Mouse (Mus musculus) skeletal muscle tissue, adult 2 months (tissue): ENCODE results near the gene Mad1l1.

Source experiments
- DNase-seq: peaks from one replicate; pipeline ENCODE4 v3.0.0-alpha.2; 2012; ENCODE audit warnings: low read depth, low spot score

Gene Mad1l1

DNA sequence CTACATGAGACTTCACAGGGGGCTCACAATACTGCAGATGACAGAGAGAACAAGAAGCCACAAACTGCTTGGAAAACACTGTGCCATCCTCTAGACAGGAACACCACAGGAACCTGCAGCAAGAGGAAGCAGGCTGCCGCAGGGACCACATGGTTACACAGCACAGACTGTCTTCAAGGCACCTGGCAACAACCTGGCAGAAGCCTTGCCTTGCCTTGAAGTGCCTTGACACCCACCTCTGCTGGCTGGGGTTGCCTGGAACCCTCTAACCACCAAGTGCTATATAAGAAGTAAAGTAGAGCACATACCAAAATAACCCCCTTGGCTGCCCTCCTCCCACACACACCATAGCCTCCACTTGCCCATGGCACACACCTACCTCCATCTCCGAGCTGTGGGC lies 177.8 kb downstream of the Mad1l1 start:
- no peak for DNase-seq

GRCm38 (mm10) chr5:140141336-140141735 lies 180.0 kb downstream of the Mad1l1 start:
- no peak for DNase-seq

- DNase-seq, result no peak
These were observed 181.1 kb downstream of the Mad1l1 start for GRCm38 (mm10) chr5:140140214-140140613.

DNA sequence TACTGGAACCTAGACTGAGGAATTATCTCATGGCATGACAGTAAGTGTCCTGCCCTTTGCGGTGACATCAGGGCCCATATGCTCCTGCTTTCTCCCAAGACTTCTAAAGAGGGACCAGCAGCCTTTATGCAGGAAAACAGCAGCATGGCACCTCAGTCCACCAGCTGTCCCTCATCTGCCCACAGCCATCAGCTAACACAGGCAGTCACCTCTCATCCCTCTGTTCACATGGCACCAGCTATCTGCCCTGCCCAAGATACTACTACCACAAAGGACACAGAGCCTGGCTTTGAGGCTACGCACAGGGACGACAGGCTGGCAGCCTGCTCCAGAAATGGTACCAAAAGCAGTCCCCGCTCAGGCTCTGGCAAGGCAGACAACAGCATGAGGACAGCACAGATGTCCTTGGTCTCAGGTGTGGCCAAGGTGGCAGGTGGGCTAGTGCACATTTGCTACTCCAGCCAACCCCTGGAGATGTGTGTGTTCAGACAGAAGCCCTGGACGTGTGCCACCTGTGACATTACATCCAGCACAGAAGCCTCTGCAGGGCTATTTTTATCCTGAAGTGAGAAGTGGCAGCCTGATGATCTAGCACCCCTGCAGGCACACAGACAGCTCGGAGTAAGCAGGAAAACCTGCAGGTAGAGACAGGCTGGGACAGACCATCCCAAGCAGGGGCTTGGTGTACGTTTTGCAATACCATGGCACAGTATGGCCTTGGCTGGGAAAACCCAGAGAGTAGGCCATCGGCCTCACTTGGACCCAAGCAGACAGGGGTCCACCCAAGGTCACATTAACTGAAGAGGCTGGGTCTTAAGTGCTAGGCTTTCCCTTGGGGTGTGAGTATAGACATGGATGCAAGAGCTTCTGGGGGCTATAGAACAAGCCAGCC lies 185.4 kb downstream of the Mad1l1 start:
- peak; percentile 71 for DNase-seq

DNA sequence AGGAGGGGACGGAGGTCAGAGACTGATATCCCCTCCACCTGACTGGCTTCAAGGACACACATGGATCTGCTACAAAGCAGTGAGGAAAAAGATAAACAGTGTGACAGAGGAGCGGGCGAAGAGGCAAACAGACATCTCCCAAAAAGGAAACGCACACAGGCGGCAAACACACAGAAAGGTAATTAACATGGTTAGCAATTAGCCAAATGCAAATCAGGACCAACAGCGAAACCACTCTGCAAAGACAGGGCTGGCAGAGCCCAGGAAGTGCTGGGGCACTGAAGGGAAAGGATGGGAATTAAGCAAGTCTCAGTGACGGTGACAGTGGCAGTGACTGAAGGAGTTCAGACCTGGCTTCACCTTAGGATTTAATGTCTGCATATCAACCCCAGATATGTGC lies 187.3 kb downstream of the Mad1l1 start:
- DNase-seq, result no peak

DNA sequence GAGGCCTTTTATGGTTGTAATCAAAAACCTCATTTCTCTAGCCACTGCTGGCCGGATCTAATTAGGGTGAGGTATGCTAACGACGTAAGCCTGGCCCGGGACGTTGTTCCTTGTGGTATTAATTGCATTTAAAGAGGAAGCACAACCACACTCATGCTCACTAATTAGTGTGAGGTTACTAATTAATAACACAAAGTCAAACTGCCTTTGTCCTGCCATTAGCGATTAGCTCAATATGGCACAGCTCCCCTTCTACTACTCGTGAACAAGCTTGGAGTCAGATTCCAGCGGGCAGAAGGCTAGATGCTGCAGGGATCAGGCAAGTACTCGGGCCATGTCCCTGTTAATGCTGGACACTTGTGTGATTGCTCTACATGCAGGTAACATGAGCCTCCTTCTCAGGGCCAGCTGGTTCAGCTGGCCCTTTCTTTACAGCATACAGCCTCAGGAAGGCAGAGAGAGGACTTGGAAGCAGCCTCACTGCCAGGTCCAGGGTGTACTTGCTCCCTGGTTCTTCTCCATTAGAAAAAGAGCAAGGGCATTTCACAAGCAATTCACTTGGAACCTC lies 192.9 kb downstream of the Mad1l1 start:
- peak; percentile 76 for DNase-seq

DNA sequence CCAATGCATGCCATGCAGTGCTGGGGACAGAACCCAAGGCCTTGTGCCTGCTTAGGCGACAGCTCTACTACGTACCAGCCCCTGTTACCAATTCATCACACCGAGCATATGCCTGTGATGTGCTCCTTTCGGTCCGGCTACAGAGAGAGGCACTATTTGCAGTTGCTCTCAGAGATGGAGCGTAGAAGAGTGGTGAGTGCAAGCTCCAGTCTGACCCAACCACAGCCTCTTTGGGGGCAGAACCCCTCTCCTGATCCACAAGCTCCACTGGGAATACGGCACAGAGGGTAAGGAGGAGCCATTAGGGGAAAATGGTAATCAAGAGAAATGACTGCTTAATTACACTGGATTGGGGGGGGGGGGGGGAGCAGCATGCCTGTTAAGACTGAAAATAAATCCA lies 193.4 kb downstream of the Mad1l1 start:
- no peak for DNase-seq

DNA sequence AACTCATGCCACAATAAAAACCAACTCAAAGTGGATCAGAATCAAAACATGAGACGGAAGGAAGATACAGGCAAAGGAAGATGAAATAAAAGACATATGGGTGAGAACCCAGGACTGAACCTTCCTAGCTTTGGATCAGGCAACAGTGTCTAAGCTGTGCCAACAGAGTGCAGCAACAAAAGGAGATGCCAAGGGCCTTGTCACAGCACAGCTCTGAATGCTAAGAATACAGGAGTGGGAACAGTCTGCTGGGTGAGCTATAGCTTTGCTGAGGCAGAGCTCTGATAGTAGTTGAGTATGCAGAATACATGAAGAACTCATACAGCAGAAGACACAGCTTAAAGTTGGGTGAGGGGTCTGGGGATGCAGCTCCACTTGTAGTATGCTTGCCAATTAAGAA lies 196.7 kb downstream of the Mad1l1 start:
- no peak for DNase-seq

DNA sequence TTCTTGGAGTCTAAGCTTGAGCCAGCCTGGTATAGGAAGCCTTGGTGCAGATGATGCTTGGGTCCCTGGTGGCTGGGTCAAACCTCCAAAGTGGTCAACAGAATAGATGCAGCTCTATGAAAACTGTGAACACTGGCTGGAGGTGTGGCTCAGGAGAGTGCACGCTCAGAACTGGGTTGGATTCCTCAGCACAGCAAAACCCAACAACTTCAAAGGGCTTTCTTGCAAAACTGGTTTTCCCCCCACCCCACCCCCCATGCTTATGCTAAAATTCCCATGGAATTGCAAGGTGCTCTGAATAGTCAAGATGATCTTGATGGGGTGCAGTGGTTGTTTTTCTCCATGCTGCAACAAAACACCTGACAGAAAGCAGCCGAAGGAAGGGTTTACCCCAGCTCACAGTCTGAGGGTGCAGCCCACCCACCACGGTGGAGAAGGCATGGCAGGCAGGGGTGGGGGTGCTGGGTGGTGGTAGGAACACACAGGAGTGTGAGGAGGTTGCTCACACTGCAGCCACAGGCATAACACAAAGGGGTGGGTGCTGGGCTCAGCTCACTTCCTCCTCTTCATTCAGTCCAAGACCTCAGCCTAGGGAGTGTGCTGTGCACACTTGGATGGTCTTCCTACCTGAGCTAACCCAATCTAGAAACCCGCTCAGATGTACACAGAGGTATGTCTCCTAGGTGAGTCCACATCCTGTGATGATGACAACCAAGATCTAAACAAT lies 197.5 kb downstream of the Mad1l1 start:
- no peak for DNase-seq

DNA sequence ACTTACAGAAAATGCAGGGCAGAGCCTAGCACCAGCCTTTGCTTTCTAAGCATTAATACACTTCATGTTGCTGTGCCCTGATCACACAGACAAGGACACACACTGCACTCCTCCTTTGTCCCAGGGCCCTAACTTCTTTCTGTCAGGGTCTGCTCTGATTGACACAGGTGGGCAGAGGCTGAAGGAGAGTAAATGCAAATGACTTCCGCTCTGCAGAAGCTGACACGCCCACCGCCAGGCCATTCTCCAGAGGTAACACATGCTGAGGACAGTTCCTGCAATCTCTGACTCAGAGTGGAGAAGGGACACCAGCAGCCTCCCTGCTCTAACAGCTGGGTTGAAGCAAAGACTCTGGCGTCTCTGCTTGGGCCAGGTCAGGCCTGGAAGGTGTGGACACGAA lies 198.2 kb downstream of the Mad1l1 start:
- DNase-seq, result no peak

- no peak for DNase-seq
These were observed 199.4 kb downstream of the Mad1l1 start for GRCm38 (mm10) chr5:140121966-140122365.

GRCm38 (mm10) chr5:140118921-140119320 lies 202.4 kb downstream of the Mad1l1 start:
- no peak for DNase-seq

DNA sequence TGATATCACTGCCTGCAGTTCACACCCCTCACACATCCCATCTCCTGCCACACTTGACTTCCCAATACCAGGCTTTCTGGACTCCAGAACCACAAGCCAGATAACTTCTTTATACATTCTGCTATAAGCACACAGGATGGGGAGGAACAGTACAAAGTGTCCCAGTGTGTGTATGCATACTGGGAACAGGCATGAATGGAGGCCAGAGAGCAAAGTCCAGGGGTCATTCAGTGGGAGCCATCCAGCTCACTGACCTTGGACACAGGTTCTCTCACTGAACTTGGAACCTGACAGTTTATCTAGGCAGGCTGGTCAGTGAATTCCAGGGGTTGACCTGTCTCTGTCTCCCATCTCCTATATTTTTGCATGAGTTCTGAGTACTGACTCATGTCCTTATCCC lies 203.4 kb downstream of the Mad1l1 start:
- DNase-seq, result no peak

- DNase-seq, result peak; percentile 94
These were observed 205.7 kb downstream of the Mad1l1 start for GRCm38 (mm10) chr5:140115434-140116271.

GRCm38 (mm10) chr5:140114512-140115060 lies 206.8 kb downstream of the Mad1l1 start:
- DNase-seq, result no peak

DNA sequence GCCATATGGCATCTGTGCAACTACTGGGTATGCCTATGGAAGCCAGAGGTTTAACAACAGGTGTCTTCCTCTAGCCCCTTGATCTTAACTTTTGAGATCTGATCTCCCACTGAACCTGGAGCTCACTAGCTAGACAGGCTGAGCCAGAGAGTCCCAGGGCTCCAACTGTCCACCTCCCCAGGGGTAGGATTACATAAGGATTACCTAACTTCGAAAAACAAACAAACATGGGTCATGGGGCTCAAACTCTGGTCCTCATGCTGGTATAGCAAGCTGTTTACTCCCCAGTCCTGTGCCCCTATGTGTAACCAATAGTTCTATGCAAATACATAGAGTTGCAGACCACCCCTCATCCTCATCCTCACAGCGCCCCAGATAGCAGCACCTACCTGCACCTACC lies 208.1 kb downstream of the Mad1l1 start:
- no peak for DNase-seq

DNA sequence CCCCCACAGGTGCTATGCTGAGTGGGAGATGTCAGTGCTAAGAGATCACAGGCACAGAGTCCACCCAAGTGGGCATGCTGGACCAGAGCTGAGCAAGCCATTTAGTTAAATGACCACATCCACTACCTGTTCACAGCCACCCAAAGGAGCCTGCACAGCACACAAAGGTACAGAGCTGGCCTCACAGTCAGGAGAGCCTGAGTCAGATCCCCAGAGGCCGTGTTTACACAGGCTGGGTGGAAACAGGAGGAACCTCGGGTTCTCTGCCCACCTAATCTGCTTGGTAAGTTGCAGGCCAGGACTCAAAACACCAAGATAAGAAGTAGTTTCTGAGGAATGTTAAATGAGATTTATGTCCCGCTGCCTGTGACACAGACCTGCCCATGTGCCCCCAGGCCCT lies 211.3 kb downstream of the Mad1l1 start:
- DNase-seq, result no peak

DNA sequence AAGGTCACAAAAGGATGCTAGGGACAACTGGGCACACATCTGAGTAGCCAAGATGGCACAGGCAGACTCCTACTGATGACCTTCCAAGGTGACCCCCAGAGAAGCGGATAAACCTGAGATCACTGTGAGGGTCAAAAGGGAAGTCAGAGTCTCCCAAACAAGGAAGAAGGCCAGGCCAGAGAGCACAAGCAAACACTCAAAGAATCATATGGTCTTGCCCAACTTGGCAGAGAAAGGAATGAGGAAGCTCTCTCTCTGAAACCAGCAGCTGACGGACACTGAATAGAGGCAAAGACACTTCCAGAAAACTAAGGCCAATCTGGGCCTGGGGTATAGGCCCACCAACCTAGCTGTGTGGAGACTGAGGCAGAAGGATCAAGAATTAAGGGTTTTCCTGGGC lies 213.4 kb downstream of the Mad1l1 start:
- no peak for DNase-seq

DNA sequence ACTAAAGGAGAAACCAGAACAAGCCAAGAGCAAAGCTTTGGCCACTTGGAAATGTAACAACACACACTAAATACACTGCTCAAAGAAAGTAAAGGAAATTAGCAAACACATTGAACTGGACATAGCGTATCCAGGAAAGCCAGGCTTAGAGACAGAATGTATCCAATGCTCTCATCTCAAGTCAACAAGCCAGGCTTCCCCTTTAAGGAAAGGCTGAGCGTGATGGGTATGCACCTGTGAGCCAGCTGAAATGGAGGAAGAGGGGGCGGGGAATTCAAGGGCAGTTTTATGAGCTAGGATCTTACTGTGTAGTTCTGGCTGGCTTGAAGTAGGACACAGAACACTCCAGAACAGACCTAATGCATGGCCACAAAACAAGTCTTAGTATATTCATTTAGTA lies 215.3 kb downstream of the Mad1l1 start:
- DNase-seq, result no peak

GRCm38 (mm10) chr5:140104891-140105290 lies 216.5 kb downstream of the Mad1l1 start:
- no peak for DNase-seq

GRCm38 (mm10) chr5:140102731-140103130 lies 218.6 kb downstream of the Mad1l1 start:
- DNase-seq, result no peak
